Mouse (Mus musculus) neural tube, embryonic 11.5 days (tissue): ENCODE data around the gene Rps11. TPM values are rescaled to one million over a fixed set of nuclear protein-coding genes. Genes with fewer than 3 reads are reported as not detected.

Source experiments
- ATAC-seq: fragments of 200-750 bp; cut with Nextera tagmentation; 2 replicates; pipeline ENCODE4 v1.8.0; 2017; ENCODE audit warnings: moderate number of reproducible peaks, mild to moderate bottlenecking, moderate TSS enrichment, moderate library complexity; ENCODE audit not compliant: insufficient read depth, low FRiP score, low TSS enrichment
- DNase-seq: peaks from one replicate; pipeline ENCODE4 v3.0.0-alpha.2; 2015; ENCODE audit warnings: low spot score
- H3K27ac ChIP-seq: fragments of 300-500 bp; sonication (generic); 2 replicates; pipeline ENCODE4 v1.5.1; 2014; ENCODE audit warnings: low read depth, mild to moderate bottlenecking, low read length
- H3K27me3 ChIP-seq: fragments of 300-500 bp; sonication (generic); 2 replicates; pipeline ENCODE4 v1.6.1; 2014; ENCODE audit warnings: mild to moderate bottlenecking, low read length, mixed read lengths; ENCODE audit not compliant: control insufficient read depth, insufficient read depth
- H3K36me3 ChIP-seq: fragments of 300-500 bp; sonication (generic); 2 replicates; pipeline ENCODE4 v1.6.1; 2014; ENCODE audit warnings: mild to moderate bottlenecking, low read length, moderate library complexity, mixed read lengths; ENCODE audit not compliant: control insufficient read depth, insufficient read depth
- H3K4me1 ChIP-seq: fragments of 300-500 bp; sonication (generic); 2 replicates; pipeline ENCODE4 v1.6.1; 2014; ENCODE audit warnings: low read length, mixed read lengths; ENCODE audit not compliant: control insufficient read depth, insufficient read depth
- H3K4me2 ChIP-seq: fragments of 300-500 bp; sonication (generic); 2 replicates; pipeline ENCODE4 v1.6.1; 2014; ENCODE audit warnings: low read depth, mild to moderate bottlenecking, moderate library complexity
- H3K4me3 ChIP-seq: fragments of 300-500 bp; sonication (generic); 2 replicates; pipeline ENCODE4 v1.5.1; 2014; ENCODE audit warnings: low read depth, low read length
- H3K9ac ChIP-seq: fragments of 300-500 bp; sonication (generic); 2 replicates; pipeline ENCODE4 v1.6.1; 2014; ENCODE audit warnings: mild to moderate bottlenecking, low read length
- H3K9me3 ChIP-seq: fragments of 300-500 bp; sonication (generic); 2 replicates; pipeline ENCODE4 v1.6.1; 2016; ENCODE audit warnings: low read length; ENCODE audit not compliant: control insufficient read depth
- WGBS: fragments of 180-500 bp; shearing (Covaris S2); extraction: QIAGEN DNeasy Blood & Tissue Kit; methylation state at CpG from one replicate; pipeline ENCODE4 v1.1.7; 2014; 5-methylcytosine and 5-hydroxymethylcytosine counted together
- polyA plus RNA-seq: library from polyadenylated mRNA; unstranded; fragments of >200 nt; fragmentation: Nextera tagmentation; extraction: Ambion mirVana; gene quantifications from 2 replicates; pipeline ENCODE4 v1.2.1, GENCODE M21; 2014

The Rps11 gene
- polyA plus RNA-seq, 1 experiment from 2014 or later: 1,454 TPM

- WGBS: 60% methylated on average over 4 of the region's 4 CpGs
- Histone ChIP-seq H3K27ac (no peak overlapping the region), H3K4me3 (no peak overlapping the region), H3K4me2 (no peak overlapping the region), H3K4me1 (peaks cover 5% of the 10 kb centered on the region), H3K27me3 (no peaks in the 10 kb centered on the region), H3K9me3 (no peaks in the 10 kb centered on the region), H3K9ac (no peak overlapping the region), H3K36me3 (peaks cover 2% of the 10 kb centered on the region; the same call in 1 of the 2 replicates)
- ATAC-seq (no peak), DNase-seq (no peak)
These were observed 26.1 kb upstream of the Rps11 start for GRCm38 (mm10) chr7:45150321-45150720.

- Histone ChIP-seq H3K9me3 (no peaks in the 10 kb centered on the region), H3K27ac (no peak overlapping the region), H3K36me3 (peaks cover 2% of the 10 kb centered on the region; the same call in 1 of the 2 replicates), H3K4me2 (no peak overlapping the region), H3K27me3 (no peaks in the 10 kb centered on the region), H3K9ac (no peak overlapping the region), H3K4me1 (peaks cover 5% of the 10 kb centered on the region), H3K4me3 (no peak overlapping the region)
- no peak for ATAC-seq
- 41% methylated on average over 6 of the region's 6 CpGs for WGBS
- DNase-seq: no peak
These were observed 25.3 kb upstream of the Rps11 start for GRCm38 (mm10) chr7:45149545-45149944.

- H3K4me2 ChIP-seq: no peak overlapping the region
- H3K27ac ChIP-seq: no peak overlapping the region
- ATAC-seq: no peak
- 73% methylated on average over 4 of the region's 4 CpGs for WGBS
- H3K9ac ChIP-seq: no peak overlapping the region; the same call in 1 of the 2 replicates
- H3K9me3 ChIP-seq: no peaks in the 10 kb centered on the region
- peaks cover 2% of the 10 kb centered on the region; the same call in 1 of the 2 replicates for H3K36me3 ChIP-seq
- H3K27me3 ChIP-seq: no peaks in the 10 kb centered on the region
- peaks cover 4% of the 10 kb centered on the region for H3K4me1 ChIP-seq
- no peak overlapping the region for H3K4me3 ChIP-seq
- no peak for DNase-seq
These were observed 24.4 kb upstream of the Rps11 start for GRCm38 (mm10) chr7:45148534-45149098.

GRCm38 (mm10) chr7:45147899-45148298 is 23.7 kb upstream of the Rps11 start:
- DNase-seq (no peak), ATAC-seq (no peak)
- H3K27me3 ChIP-seq: no peaks in the 10 kb centered on the region
- no peak overlapping the region for H3K4me2 ChIP-seq
- H3K4me3 ChIP-seq: no peak overlapping the region
- H3K4me1 ChIP-seq: no peaks in the 10 kb centered on the region
- no peak overlapping the region for H3K27ac ChIP-seq
- H3K36me3 ChIP-seq: peaks cover 3% of the 10 kb centered on the region; the same call in 1 of the 2 replicates
- H3K9me3 ChIP-seq: no peaks in the 10 kb centered on the region
- WGBS: 85% methylated on average over 11 of the region's 11 CpGs
- no peak overlapping the region for H3K9ac ChIP-seq

GRCm38 (mm10) chr7:45147267-45147666 is 23.0 kb upstream of the Rps11 start:
- H3K36me3 ChIP-seq: peaks cover 6% of the 10 kb centered on the region; the same call in 1 of the 2 replicates
- DNase-seq (no peak), ATAC-seq (no peak)
- H3K27ac ChIP-seq: no peak overlapping the region
- no peaks in the 10 kb centered on the region for H3K9me3 ChIP-seq
- H3K4me1 ChIP-seq: no peaks in the 10 kb centered on the region
- H3K4me3 ChIP-seq: no peak overlapping the region
- no peaks in the 10 kb centered on the region for H3K27me3 ChIP-seq
- no peak overlapping the region for H3K9ac ChIP-seq
- WGBS: 96% methylated on average over 11 of the region's 11 CpGs
- no peak overlapping the region for H3K4me2 ChIP-seq

- no peak overlapping the region for H3K9ac ChIP-seq
- ATAC-seq: no peak
- no peak overlapping the region for H3K27ac ChIP-seq
- 94% methylated on average over 8 of the region's 8 CpGs for WGBS
- no peaks in the 10 kb centered on the region for H3K27me3 ChIP-seq
- DNase-seq: no peak
- H3K4me3 ChIP-seq: no peak overlapping the region
- no peak overlapping the region for H3K4me2 ChIP-seq
- H3K9me3 ChIP-seq: no peaks in the 10 kb centered on the region
- peaks cover 6% of the 10 kb centered on the region; the same call in 1 of the 2 replicates for H3K36me3 ChIP-seq
- H3K4me1 ChIP-seq: no peaks in the 10 kb centered on the region
These were observed 21.2 kb upstream of the Rps11 start for GRCm38 (mm10) chr7:45145460-45145859.

GRCm38 (mm10) chr7:45144368-45145174 is 20.3 kb upstream of the Rps11 start:
- Histone ChIP-seq H3K4me3 (no peak overlapping the region), H3K27me3 (no peaks in the 10 kb centered on the region), H3K9ac (no peak overlapping the region), H3K27ac (no peak overlapping the region), H3K9me3 (no peaks in the 10 kb centered on the region), H3K4me1 (no peaks in the 10 kb centered on the region), H3K36me3 (peaks cover 6% of the 10 kb centered on the region; the same call in 1 of the 2 replicates), H3K4me2 (no peak overlapping the region)
- DNase-seq: no peak
- ATAC-seq: no peak
- WGBS: 92% methylated on average over 13 of the region's 13 CpGs

GRCm38 (mm10) chr7:45141914-45142313 is 17.7 kb upstream of the Rps11 start:
- ATAC-seq (no peak), DNase-seq (no peak)
- Histone ChIP-seq H3K27me3 (no peaks in the 10 kb centered on the region), H3K9me3 (no peaks in the 10 kb centered on the region), H3K4me3 (no peak overlapping the region), H3K4me1 (no peaks in the 10 kb centered on the region), H3K9ac (no peak overlapping the region), H3K4me2 (no peak overlapping the region), H3K27ac (no peak overlapping the region), H3K36me3 (peaks cover 4% of the 10 kb centered on the region; the same call in 1 of the 2 replicates)
- 89% methylated on average over 5 of the region's 5 CpGs for WGBS

GRCm38 (mm10) chr7:45141319-45141718 is 17.1 kb upstream of the Rps11 start:
- no peak for ATAC-seq
- H3K4me1 ChIP-seq: no peaks in the 10 kb centered on the region
- 92% methylated on average over 3 of the region's 3 CpGs for WGBS
- no peak overlapping the region for H3K9ac ChIP-seq
- no peak overlapping the region for H3K4me3 ChIP-seq
- no peak overlapping the region for H3K4me2 ChIP-seq
- H3K27me3 ChIP-seq: no peaks in the 10 kb centered on the region
- DNase-seq: no peak
- H3K27ac ChIP-seq: no peak overlapping the region
- H3K9me3 ChIP-seq: no peaks in the 10 kb centered on the region
- peaks cover 4% of the 10 kb centered on the region; the same call in 1 of the 2 replicates for H3K36me3 ChIP-seq
